Mouse (Mus musculus): ENCODE results near the gene Slco3a1.

DNA sequence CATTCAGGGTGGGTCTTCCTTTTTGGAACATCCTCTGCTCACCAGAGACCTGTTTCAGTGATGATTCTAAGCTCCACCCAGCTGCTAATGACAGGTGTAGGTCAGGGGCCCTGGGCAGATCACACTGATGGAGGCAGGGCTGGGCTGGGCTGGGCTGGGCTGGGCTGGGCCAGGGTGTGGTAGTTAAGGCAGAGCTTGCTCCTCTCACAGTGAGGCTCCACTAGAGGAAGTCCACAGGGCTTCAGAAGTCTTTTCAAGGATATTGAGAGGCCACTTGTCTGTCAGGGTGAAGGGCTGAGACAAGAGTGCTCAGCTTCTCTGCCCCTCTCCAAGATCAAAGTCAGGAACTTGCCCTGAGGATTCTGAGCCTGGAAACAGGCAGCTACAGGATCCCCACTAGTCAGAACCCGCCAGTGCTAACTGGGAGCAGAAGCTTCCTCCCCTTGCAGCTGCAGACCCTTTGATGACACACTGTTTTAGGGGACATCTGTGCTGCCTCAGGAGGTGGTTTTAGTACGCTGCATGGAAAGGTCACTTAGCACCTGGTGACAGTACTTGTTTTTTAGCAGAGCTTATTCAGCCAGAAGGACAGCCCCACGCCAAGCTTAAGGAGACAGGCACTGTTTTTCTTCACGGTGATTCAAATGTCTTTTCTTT lies 213.3 kb downstream of the Slco3a1 start:
- TF ChIP-seq POLR2A (IDR thresholded peaks at IDR 0.05; ENCODE audit: low read depth, low read length) (no peak), CTCF (conservative IDR thresholded peaks at IDR 0.05; ENCODE audit: insufficient read depth, insufficient read length, low read depth, low read length) (no peak)
